Mouse (Mus musculus) testis, adult 2 months (tissue): Measurements from ENCODE around the gene Gpn3.

Experiments
- CTCF ChIP-seq: fragments of 200-500 bp; IDR thresholded peaks from 2 replicates; pipeline ENCODE4 v1.5.1; 2012; ENCODE audit warnings: low read depth, mild to moderate bottlenecking, inconsistent platforms, low read length, moderate library complexity; ENCODE audit not compliant: control insufficient read depth, insufficient read depth, insufficient replicate concordance
- POLR2A ChIP-seq: fragments of 200-500 bp; IDR thresholded peaks from 2 replicates; pipeline ENCODE4 v1.6.1; 2012; ENCODE audit warnings: low read depth, mild to moderate bottlenecking, inconsistent platforms, low read length, moderate library complexity; ENCODE audit not compliant: control insufficient read depth

DNA sequence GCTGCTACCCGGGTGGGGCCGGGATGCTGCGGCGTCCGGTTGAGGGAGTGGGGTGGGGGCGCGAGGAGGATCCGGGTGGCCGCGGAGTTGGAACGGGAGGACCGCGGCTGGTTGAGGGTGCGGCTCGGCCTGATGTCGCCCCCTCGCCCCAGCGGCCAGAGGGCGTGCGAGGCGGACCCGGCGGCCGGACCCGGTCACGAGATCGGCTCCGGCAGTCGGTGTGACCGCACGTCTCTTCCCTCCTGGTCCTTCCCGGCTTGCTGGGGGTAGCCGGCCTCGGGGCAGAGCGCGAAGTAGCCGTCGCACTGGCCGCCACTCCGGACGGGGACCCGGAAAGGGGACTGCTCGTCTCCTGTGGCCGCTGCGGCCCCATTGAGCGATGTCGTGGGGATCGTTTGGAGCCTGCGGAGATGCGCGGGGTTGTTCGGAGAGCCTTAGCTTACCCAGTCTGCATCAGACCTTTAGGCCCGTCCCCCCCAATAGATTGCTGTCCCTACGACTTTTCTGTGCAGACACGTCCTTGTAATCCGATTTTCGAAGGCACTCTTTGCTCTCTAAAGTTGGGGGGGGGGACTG, 17.1 kb upstream of the Gpn3 start:
- no peak for TF ChIP-seq POLR2A
- no peak for TF ChIP-seq CTCF
